Mouse (Mus musculus): Measurements from ENCODE around the gene Pde6d. TPM values are rescaled to one million over a fixed set of nuclear protein-coding genes. Genes with fewer than 3 reads are reported as not detected.

Pde6d gene
- polyA plus RNA-seq, 1 experiment from 2014 or later, result 109 TPM

DNA sequence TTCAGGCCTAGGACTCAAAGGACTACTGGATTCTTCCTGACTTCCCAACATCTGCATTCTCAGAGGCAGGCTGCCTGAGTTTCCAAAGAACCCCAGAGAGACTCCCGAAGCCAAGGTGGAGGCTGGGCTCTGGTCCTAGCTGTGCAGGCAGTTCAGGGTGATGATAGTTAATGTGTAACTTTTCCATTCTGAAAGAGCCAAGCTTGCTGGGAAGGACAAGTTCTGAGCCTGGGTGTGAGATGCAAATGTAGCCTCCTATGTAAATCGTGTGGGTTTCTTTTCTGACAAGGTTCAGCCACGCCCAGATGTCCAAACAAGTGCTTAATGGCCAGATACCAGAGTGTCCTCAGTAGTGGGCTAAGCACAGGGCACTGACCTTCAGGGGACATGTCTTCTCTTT lies 84.4 kb downstream of the Pde6d start:
- 64% methylated on average over 3 of the region's 3 CpGs for WGBS
- H3K36me3 ChIP-seq (ENCODE audit: control insufficient read depth, insufficient read depth, low read length), result no peaks in the 10 kb centered on the region

DNA sequence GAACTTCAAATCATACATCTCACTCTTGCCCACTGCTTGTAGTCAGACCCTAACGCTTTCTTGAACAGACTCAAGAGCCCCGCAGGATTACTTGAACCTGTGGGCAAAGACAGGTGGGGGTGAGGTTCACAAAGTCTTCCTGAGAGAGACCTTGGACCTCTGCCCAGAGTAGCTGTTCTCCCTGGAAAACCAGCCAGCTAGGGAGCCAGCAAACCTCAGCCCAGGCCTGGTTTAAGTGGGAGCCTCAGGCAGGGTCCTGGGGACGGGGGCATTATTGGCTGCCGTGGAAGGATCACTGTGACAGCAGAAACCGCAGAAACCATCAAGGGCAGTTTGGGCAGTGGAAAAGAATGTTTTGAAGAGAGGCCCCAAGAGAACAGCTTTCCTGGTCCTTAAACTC lies 85.1 kb downstream of the Pde6d start:
- no peaks in the 10 kb centered on the region for H3K9me3 ChIP-seq (replicated peaks; ENCODE audit: control insufficient read depth, low read length, poor library complexity, severe bottlenecking)
- ATAC-seq, result no peak
- H3K4me1 ChIP-seq (ENCODE audit: control insufficient read depth, insufficient read depth, low read length), result peaks cover 7% of the 10 kb centered on the region
- H3K4me3 ChIP-seq (ENCODE audit: low read depth, low read length), result no peak overlapping the region
- 79% methylated on average over 5 of the region's 5 CpGs for WGBS
- H3K36me3 ChIP-seq (ENCODE audit: control insufficient read depth, insufficient read depth, low read length), result no peaks in the 10 kb centered on the region
- H3K9ac ChIP-seq (ENCODE audit: low read depth, low read length), result no peak overlapping the region
- H3K27ac ChIP-seq (ENCODE audit: low read length), result no peak overlapping the region
- no peak overlapping the region for H3K4me2 ChIP-seq (ENCODE audit: low read length)
- H3K27me3 ChIP-seq (ENCODE audit: control insufficient read depth, insufficient read depth, low read depth, low read length), result no peaks in the 10 kb centered on the region

More for the DNA sequence above, 84.4 kb downstream of the Pde6d start:
- H3K9ac ChIP-seq (ENCODE audit: low read depth, low read length), result no peak overlapping the region
- no peaks in the 10 kb centered on the region for H3K27me3 ChIP-seq (ENCODE audit: control insufficient read depth, insufficient read depth, low read depth, low read length)
- no peak overlapping the region for H3K27ac ChIP-seq (ENCODE audit: low read length)
- no peak overlapping the region for H3K4me3 ChIP-seq (ENCODE audit: low read depth, low read length)
- H3K4me1 ChIP-seq (ENCODE audit: control insufficient read depth, insufficient read depth, low read length), result peaks cover 13% of the 10 kb centered on the region
- ATAC-seq, result no peak
- H3K4me2 ChIP-seq (ENCODE audit: low read length), result no peak overlapping the region
- no peaks in the 10 kb centered on the region for H3K9me3 ChIP-seq (replicated peaks; ENCODE audit: control insufficient read depth, low read length, poor library complexity, severe bottlenecking)

DNA sequence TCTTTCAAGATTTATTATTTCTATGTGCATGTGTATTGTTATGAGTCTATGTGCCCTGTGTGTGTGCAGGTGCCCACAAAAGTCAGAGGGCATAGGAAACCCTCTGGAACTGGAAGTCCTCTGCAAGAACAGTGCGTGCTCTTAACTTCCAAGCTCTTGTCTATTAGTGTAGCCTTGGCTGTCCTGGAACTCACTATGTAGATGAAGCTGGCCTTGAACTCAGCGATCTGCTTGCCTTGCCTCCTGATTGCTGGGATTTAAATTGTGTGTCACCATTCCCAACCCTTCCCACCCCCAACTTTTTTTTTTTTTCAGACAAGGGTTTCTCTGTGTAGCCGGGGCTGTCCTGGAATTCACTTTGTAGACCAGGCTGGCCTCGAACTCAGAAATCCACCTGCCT lies 86.1 kb downstream of the Pde6d start:
- ATAC-seq, result no peak
- Histone ChIP-seq H3K4me1 (ENCODE audit: control insufficient read depth, insufficient read depth, low read length) (no peaks in the 10 kb centered on the region), H3K4me2 (ENCODE audit: low read length) (no peak overlapping the region), H3K36me3 (ENCODE audit: control insufficient read depth, insufficient read depth, low read length) (no peaks in the 10 kb centered on the region), H3K27me3 (ENCODE audit: control insufficient read depth, insufficient read depth, low read depth, low read length) (no peaks in the 10 kb centered on the region), H3K4me3 (ENCODE audit: low read depth, low read length) (no peak overlapping the region), H3K27ac (ENCODE audit: low read length) (no peak overlapping the region), H3K9me3 (replicated peaks; ENCODE audit: control insufficient read depth, low read length, poor library complexity, severe bottlenecking) (no peaks in the 10 kb centered on the region), H3K9ac (ENCODE audit: low read depth, low read length) (no peak overlapping the region)
- 92% methylated on average over 4 of the region's 4 CpGs for WGBS

DNA sequence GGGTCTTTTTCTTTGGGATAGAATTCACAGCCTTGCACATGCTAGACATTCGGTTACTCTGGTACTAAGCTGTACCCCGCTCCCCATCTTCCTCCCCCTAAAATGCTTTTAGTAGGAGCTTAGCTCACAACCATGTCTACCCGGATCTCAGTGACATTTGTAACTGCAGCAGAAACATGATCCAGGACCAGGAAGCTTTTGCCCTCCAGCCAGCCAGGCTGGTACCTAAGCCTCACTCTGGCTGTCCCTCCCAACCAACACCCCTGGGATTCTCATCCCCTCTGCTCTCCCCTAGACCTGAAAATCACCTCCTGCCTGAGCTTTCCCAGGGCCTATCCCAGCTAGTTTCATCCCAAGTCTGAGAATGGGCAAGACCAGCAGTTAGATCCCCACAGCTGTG lies 88.6 kb downstream of the Pde6d start:
- Histone ChIP-seq H3K27ac (ENCODE audit: low read length) (no peak overlapping the region), H3K4me3 (ENCODE audit: low read depth, low read length) (no peak overlapping the region), H3K9me3 (replicated peaks; ENCODE audit: control insufficient read depth, low read length, poor library complexity, severe bottlenecking) (no peaks in the 10 kb centered on the region), H3K4me2 (ENCODE audit: low read length) (no peak overlapping the region), H3K36me3 (ENCODE audit: control insufficient read depth, insufficient read depth, low read length) (no peaks in the 10 kb centered on the region), H3K27me3 (ENCODE audit: control insufficient read depth, insufficient read depth, low read depth, low read length) (no peaks in the 10 kb centered on the region), H3K9ac (ENCODE audit: low read depth, low read length) (no peak overlapping the region), H3K4me1 (ENCODE audit: control insufficient read depth, insufficient read depth, low read length) (peaks cover under 1% of the 10 kb centered on the region)
- no peak for ATAC-seq
- WGBS, result 86% methylated on average over 3 of the region's 3 CpGs

Other genes with a start within 250 kb of the Pde6d start
- gene Ncl, start 223.2 kb downstream of the Pde6d start, polyA plus RNA-seq (2015; fragmentation: Nextera tagmentation; extraction: Ambion mirVana), result 195 and 213 TPM in 2 replicates
- gene Nmur1, start 156.4 kb downstream of the Pde6d start, polyA plus RNA-seq (2015; fragmentation: Nextera tagmentation; extraction: Ambion mirVana), result 0.11 TPM in 1 of 2 replicates, not detected in the other
- not detected in 2 replicates for gene Tex44, start 156.3 kb downstream of the Pde6d start, polyA plus RNA-seq (2015; fragmentation: Nextera tagmentation; extraction: Ambion mirVana)
- gene Ptma, start 55.9 kb downstream of the Pde6d start, polyA plus RNA-seq (2015; fragmentation: Nextera tagmentation; extraction: Ambion mirVana), result 1,375 and 1,671 TPM in 2 replicates
- 63.0 and 64.9 TPM in 2 replicates for gene Cops7b, start 275 bp upstream of the Pde6d start, polyA plus RNA-seq (2015; fragmentation: Nextera tagmentation; extraction: Ambion mirVana)
- 3.8 and 4.2 TPM in 2 replicates for gene Nppc, start 87.9 kb upstream of the Pde6d start, polyA plus RNA-seq (2015; fragmentation: Nextera tagmentation; extraction: Ambion mirVana)
- gene Dis3l2, start 121.2 kb upstream of the Pde6d start, polyA plus RNA-seq (2015; fragmentation: Nextera tagmentation; extraction: Ambion mirVana), result 42.7 and 45.8 TPM in 2 replicates